Mouse (Mus musculus) midbrain, embryonic 11.5 days (tissue): ENCODE results near the gene Usp16. TPM values are rescaled to one million over a fixed set of nuclear protein-coding genes. Genes with fewer than 3 reads are reported as not detected.

Source experiments
- ATAC-seq: fragments of 200-750 bp; cut with Nextera tagmentation; 2 replicates; pipeline ENCODE4 v1.8.0; 2017; ENCODE audit warnings: moderate TSS enrichment, moderate library complexity; ENCODE audit not compliant: low FRiP score
- DNase-seq: peaks from one replicate; pipeline ENCODE4 v3.0.0; 2015; ENCODE audit warnings: low spot score; ENCODE audit errors: missing footprints
- H3K27ac ChIP-seq: fragments of 300-500 bp; sonication (generic); 2 replicates; pipeline ENCODE4 v1.5.1; 2014; ENCODE audit warnings: low read depth, low read length
- H3K27me3 ChIP-seq: fragments of 300-500 bp; sonication (generic); 2 replicates; pipeline ENCODE4 v1.6.1; 2014; ENCODE audit warnings: mild to moderate bottlenecking, low read length, moderate library complexity, mixed read lengths; ENCODE audit not compliant: control insufficient read depth, insufficient read depth
- H3K36me3 ChIP-seq: fragments of 300-500 bp; sonication (generic); 2 replicates; pipeline ENCODE4 v1.6.1; 2014; ENCODE audit warnings: mild to moderate bottlenecking, low read length, moderate library complexity, mixed read lengths; ENCODE audit not compliant: control insufficient read depth, insufficient read depth
- H3K4me1 ChIP-seq: fragments of 300-500 bp; sonication (generic); 2 replicates; pipeline ENCODE4 v1.6.1; 2014; ENCODE audit warnings: low read length; ENCODE audit not compliant: control insufficient read depth, insufficient read depth
- H3K4me2 ChIP-seq: fragments of 300-500 bp; sonication (generic); 2 replicates; pipeline ENCODE4 v1.6.1; 2014; ENCODE audit warnings: mild to moderate bottlenecking, moderate library complexity
- H3K4me3 ChIP-seq: fragments of 300-500 bp; sonication (generic); 2 replicates; pipeline ENCODE4 v1.5.1; 2014; ENCODE audit warnings: low read depth, low read length
- H3K9ac ChIP-seq: fragments of 300-500 bp; sonication (generic); 2 replicates; pipeline ENCODE4 v1.6.1; 2014; ENCODE audit warnings: low read length
- H3K9me3 ChIP-seq: fragments of 300-500 bp; sonication (generic); 2 replicates; pipeline ENCODE4 v1.6.1; 2016; ENCODE audit warnings: low read length; ENCODE audit not compliant: control insufficient read depth
- WGBS: fragments of 180-500 bp; shearing (Covaris S2); extraction: QIAGEN DNeasy Blood & Tissue Kit; methylation state at CpG from one replicate; pipeline ENCODE4 v1.1.7; 2014; 5-methylcytosine and 5-hydroxymethylcytosine counted together
- polyA plus RNA-seq: library from polyadenylated mRNA; unstranded; fragments of >200 nt; fragmentation: Nextera tagmentation; extraction: Ambion mirVana; gene quantifications from 2 replicates; pipeline ENCODE4 v1.2.1, GENCODE M21; 2014

Usp16 gene
- polyA plus RNA-seq, 1 experiment from 2014 or later = 43.0 TPM

- Histone ChIP-seq H3K36me3 (peaks cover 5% of the 10 kb centered on the region; the same call in 1 of the 2 replicates), H3K4me2 (peak within 1 kb of the TSS; percentile 82), H3K27me3 (no peaks in the 10 kb centered on the region), H3K27ac (peak within 1 kb of the TSS; percentile 47), H3K9me3 (no peaks in the 10 kb centered on the region), H3K4me3 (peak within 1 kb of the TSS; percentile 91), H3K9ac (peak within 1 kb of the TSS; percentile 95), H3K4me1 (peaks cover 14% of the 10 kb centered on the region)
- WGBS = under 1% methylated on average over 47 of the region's 48 CpGs
- DNase-seq (peak; percentile 99), ATAC-seq (peak; percentile 97)
These were observed 41.4 kb downstream of the Usp16 start, which contains the start of gene Cct8 for GRCm38 (mm10) chr16:87495716-87496447. Cct8 (minus strand) TSS chr16:87495873.

- H3K4me1 ChIP-seq = peaks cover 14% of the 10 kb centered on the region
- H3K27ac ChIP-seq = no peak overlapping the region
- H3K4me3 ChIP-seq = peak overlapping the region; percentile 91; the same call in 1 of the 2 replicates
- ATAC-seq (no peak), DNase-seq (peak; percentile 78)
- 93% methylated on average over 2 of the region's 2 CpGs for WGBS
- H3K9me3 ChIP-seq = no peaks in the 10 kb centered on the region
- H3K27me3 ChIP-seq = no peaks in the 10 kb centered on the region
- no peak overlapping the region for H3K9ac ChIP-seq
- H3K36me3 ChIP-seq = no peaks in the 10 kb centered on the region; the same call in 1 of the 2 replicates
- peak overlapping the region; percentile 51 for H3K4me2 ChIP-seq
These were observed 42.2 kb downstream of the Usp16 start for GRCm38 (mm10) chr16:87496728-87497127.

GRCm38 (mm10) chr16:87497171-87497570, 42.7 kb downstream of the Usp16 start:
- no peaks in the 10 kb centered on the region for H3K9me3 ChIP-seq
- H3K4me2 ChIP-seq = no peak overlapping the region
- no peaks in the 10 kb centered on the region for H3K27me3 ChIP-seq
- H3K4me1 ChIP-seq = peaks cover 14% of the 10 kb centered on the region
- H3K27ac ChIP-seq = no peak overlapping the region
- H3K9ac ChIP-seq = no peak overlapping the region
- no peak overlapping the region for H3K4me3 ChIP-seq
- 89% methylated on average over 6 of the region's 6 CpGs for WGBS
- no peaks in the 10 kb centered on the region; the same call in 1 of the 2 replicates for H3K36me3 ChIP-seq
- ATAC-seq (no peak), DNase-seq (peak; percentile 69)

GRCm38 (mm10) chr16:87499556-87499955, 45.1 kb downstream of the Usp16 start:
- H3K27me3 ChIP-seq = no peaks in the 10 kb centered on the region
- 69% methylated on average over 6 of the region's 6 CpGs for WGBS
- H3K4me1 ChIP-seq = peaks cover 8% of the 10 kb centered on the region
- no peak overlapping the region for H3K27ac ChIP-seq
- no peaks in the 10 kb centered on the region for H3K36me3 ChIP-seq
- H3K4me3 ChIP-seq = no peak overlapping the region
- H3K9ac ChIP-seq = no peak overlapping the region
- no peaks in the 10 kb centered on the region for H3K9me3 ChIP-seq
- DNase-seq (peak; percentile 72), ATAC-seq (no peak)
- H3K4me2 ChIP-seq = no peak overlapping the region

- no peak overlapping the region for H3K4me3 ChIP-seq
- DNase-seq (no peak), ATAC-seq (no peak)
- no peaks in the 10 kb centered on the region for H3K36me3 ChIP-seq
- no peak overlapping the region for H3K9ac ChIP-seq
- H3K4me1 ChIP-seq = peaks cover 5% of the 10 kb centered on the region
- H3K27ac ChIP-seq = no peak overlapping the region
- no peaks in the 10 kb centered on the region for H3K9me3 ChIP-seq
- no peak overlapping the region for H3K4me2 ChIP-seq
- H3K27me3 ChIP-seq = no peaks in the 10 kb centered on the region
- WGBS = 68% methylated on average over 13 of the region's 13 CpGs
These were observed 47.0 kb downstream of the Usp16 start for GRCm38 (mm10) chr16:87501304-87502078.

- H3K4me2 ChIP-seq = no peak overlapping the region
- no peaks in the 10 kb centered on the region for H3K9me3 ChIP-seq
- H3K9ac ChIP-seq = no peak overlapping the region
- no peaks in the 10 kb centered on the region for H3K36me3 ChIP-seq
- no peaks in the 10 kb centered on the region for H3K4me1 ChIP-seq
- 80% methylated on average over 5 of the region's 5 CpGs for WGBS
- ATAC-seq (no peak), DNase-seq (no peak)
- no peaks in the 10 kb centered on the region for H3K27me3 ChIP-seq
- no peak overlapping the region for H3K4me3 ChIP-seq
- no peak overlapping the region for H3K27ac ChIP-seq
These were observed 57.2 kb downstream of the Usp16 start for GRCm38 (mm10) chr16:87511706-87512105.

- H3K27me3 ChIP-seq = no peaks in the 10 kb centered on the region
- no peaks in the 10 kb centered on the region for H3K36me3 ChIP-seq
- 94% methylated on average over 14 of the region's 14 CpGs for WGBS
- no peak overlapping the region for H3K4me3 ChIP-seq
- H3K4me2 ChIP-seq = no peak overlapping the region
- no peak overlapping the region for H3K9ac ChIP-seq
- H3K9me3 ChIP-seq = no peaks in the 10 kb centered on the region
- no peak overlapping the region for H3K27ac ChIP-seq
- no peak for ATAC-seq
- DNase-seq = no peak
- no peaks in the 10 kb centered on the region for H3K4me1 ChIP-seq
These were observed 57.8 kb downstream of the Usp16 start for GRCm38 (mm10) chr16:87512331-87512730.

GRCm38 (mm10) chr16:87524228-87524627, 69.7 kb downstream of the Usp16 start:
- no peak overlapping the region for H3K27ac ChIP-seq
- no peak for DNase-seq
- no peaks in the 10 kb centered on the region for H3K9me3 ChIP-seq
- H3K9ac ChIP-seq = no peak overlapping the region
- H3K36me3 ChIP-seq = no peaks in the 10 kb centered on the region
- no peak overlapping the region for H3K4me2 ChIP-seq
- H3K27me3 ChIP-seq = no peaks in the 10 kb centered on the region
- no peaks in the 10 kb centered on the region for H3K4me1 ChIP-seq
- WGBS = 84% methylated on average over 5 of the region's 5 CpGs
- no peak overlapping the region for H3K4me3 ChIP-seq
- no peak for ATAC-seq
